Mouse (Mus musculus) kidney, adult 11 months (tissue): ENCODE measurements around the gene Olfr1358.
A peak's percentile ranks its signal among the peaks of the same experiment; 100 is the strongest.
"Not testable (repeated sequence)": the region's sequence is repeated elsewhere in the genome, so short reads cannot be mapped to it uniquely, and the experiment has no call there.

ENCODE experiments used
- DNase-seq: peaks from one replicate; pipeline ENCODE4 v3.0.0; 2022

Gene Olfr1358

GRCm38 (mm10) chr10:78517128-78517527, at the start of gene Olfr1358:
Gene Olfr1358 (plus strand): TSS chr10:78517428.
- DNase-seq: no peak

GRCm38 (mm10) chr10:78467761-78468310, 49.4 kb upstream of the Olfr1358 start:
- no peak for DNase-seq

- no peak for DNase-seq
Observed at GRCm38 (mm10) chr10:78470582-78471313, 46.5 kb upstream of the Olfr1358 start.

GRCm38 (mm10) chr10:78472046-78472445, 45.2 kb upstream of the Olfr1358 start:
- DNase-seq: no peak

- DNase-seq: peak; percentile 72
Observed at GRCm38 (mm10) chr10:78473434-78473833, 43.8 kb upstream of the Olfr1358 start.

GRCm38 (mm10) chr10:78474759-78475158, 42.5 kb upstream of the Olfr1358 start:
- DNase-seq: peak; percentile 60

GRCm38 (mm10) chr10:78476821-78477220, 40.4 kb upstream of the Olfr1358 start:
- no peak for DNase-seq

- DNase-seq: no peak
Observed at GRCm38 (mm10) chr10:78480954-78481927, 36.0 kb upstream of the Olfr1358 start.

- peak; percentile 62 for DNase-seq
Observed at GRCm38 (mm10) chr10:78481928-78482499, 35.2 kb upstream of the Olfr1358 start.

GRCm38 (mm10) chr10:78485369-78485768, 31.9 kb upstream of the Olfr1358 start:
- DNase-seq: not testable (repeated sequence)

GRCm38 (mm10) chr10:78486871-78487270, 30.4 kb upstream of the Olfr1358 start:
- no peak for DNase-seq

GRCm38 (mm10) chr10:78487431-78488086, 29.7 kb upstream of the Olfr1358 start:
- DNase-seq: peak; percentile 76

GRCm38 (mm10) chr10:78502986-78503733, 14.1 kb upstream of the Olfr1358 start:
- no peak for DNase-seq

- no peak for DNase-seq
Observed at GRCm38 (mm10) chr10:78519792-78520191, 2.6 kb downstream of the Olfr1358 start.

- DNase-seq: no peak
Observed at GRCm38 (mm10) chr10:78520260-78521005, 3.2 kb downstream of the Olfr1358 start.

GRCm38 (mm10) chr10:78525071-78525470, 7.8 kb downstream of the Olfr1358 start:
- not testable (repeated sequence) for DNase-seq

- peak; percentile 11 for DNase-seq
Observed at GRCm38 (mm10) chr10:78525511-78525910, 8.3 kb downstream of the Olfr1358 start.

GRCm38 (mm10) chr10:78540943-78541342, 23.7 kb downstream of the Olfr1358 start:
- peak; percentile 18 for DNase-seq

GRCm38 (mm10) chr10:78565070-78565469, 47.8 kb downstream of the Olfr1358 start:
- DNase-seq: no peak

GRCm38 (mm10) chr10:78569191-78569590, 52.0 kb downstream of the Olfr1358 start:
- DNase-seq: no peak

- DNase-seq: no peak
Observed at GRCm38 (mm10) chr10:78569686-78570085, 52.5 kb downstream of the Olfr1358 start.
